Mouse (Mus musculus) thymus, postnatal 25 days (tissue): ENCODE measurements around the gene Brsk1.

Source experiments
- DNase-seq: peaks from one replicate; pipeline ENCODE4 v3.0.0; 2022

Gene Brsk1

GRCm38 (mm10) chr7:4740309-4740727, 49.9 kb downstream of the Brsk1 start:
- DNase-seq, result no peak

DNA sequence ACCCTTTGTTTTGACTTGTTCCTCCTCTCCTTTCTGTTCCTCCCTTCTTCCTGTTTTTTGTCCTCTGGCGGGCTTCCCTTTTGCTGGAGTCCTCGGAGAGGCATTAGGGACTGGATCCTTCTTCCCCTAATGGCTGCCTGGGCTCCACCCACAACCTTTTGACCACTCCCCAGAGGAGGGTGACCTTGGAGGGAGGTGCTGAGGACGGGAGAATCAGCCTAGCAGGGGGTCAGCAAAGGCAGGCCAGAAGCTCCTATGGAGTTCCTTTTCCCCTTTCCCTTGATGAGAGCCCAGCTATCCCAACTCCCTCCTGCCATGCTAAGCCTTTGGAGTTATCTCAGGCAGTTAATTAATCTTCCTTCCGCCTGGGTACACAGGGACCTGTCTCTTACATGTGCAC, 50.7 kb downstream of the Brsk1 start:
- DNase-seq, result no peak

- DNase-seq, result no peak
Observed at GRCm38 (mm10) chr7:4741672-4742481, 51.5 kb downstream of the Brsk1 start.

GRCm38 (mm10) chr7:4742482-4742819, 52.0 kb downstream of the Brsk1 start:
- DNase-seq, result no peak

DNA sequence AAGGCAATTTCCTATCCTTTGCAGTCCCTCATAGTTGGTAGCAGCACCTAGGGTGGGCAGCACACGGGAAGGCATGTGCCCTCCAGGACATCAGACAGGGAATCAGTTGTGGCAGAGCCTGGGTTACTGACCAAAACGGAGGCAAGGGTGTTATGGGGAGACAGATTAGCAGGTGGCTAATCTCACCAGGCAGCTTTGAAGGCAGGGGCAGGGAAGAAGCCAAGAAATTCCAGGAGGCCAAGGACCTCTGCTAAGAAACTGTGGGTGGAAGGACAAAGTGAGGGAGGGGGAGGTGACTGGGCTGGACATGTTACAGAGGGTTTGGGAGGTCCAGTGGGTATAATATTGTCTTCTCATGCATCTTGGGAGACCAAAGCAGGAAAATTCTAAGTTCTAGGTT, 53.0 kb downstream of the Brsk1 start:
- no peak for DNase-seq

DNA sequence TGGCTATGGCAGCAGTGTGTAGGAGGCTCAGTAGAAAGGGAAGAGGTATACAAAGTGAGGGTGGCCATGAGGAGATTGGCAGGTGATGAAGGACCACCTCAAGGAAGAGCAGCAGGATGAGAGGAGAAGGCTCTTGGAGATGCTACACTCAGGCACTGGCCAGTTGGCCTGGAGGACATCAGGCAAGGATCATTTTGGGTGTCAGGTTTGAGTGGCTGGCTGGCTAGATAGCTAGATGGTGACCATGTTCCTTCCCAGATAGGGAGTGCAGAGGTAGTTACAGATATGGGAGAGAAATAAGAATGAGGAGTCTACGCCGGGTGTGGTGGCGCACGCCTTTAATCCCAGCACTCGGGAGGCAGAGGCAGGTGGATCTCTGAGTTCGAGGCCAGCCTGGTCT, 54.5 kb downstream of the Brsk1 start:
- no peak for DNase-seq

- DNase-seq, result no peak
Observed at GRCm38 (mm10) chr7:4746326-4746980, 56.0 kb downstream of the Brsk1 start.

GRCm38 (mm10) chr7:4747156-4747899, 56.9 kb downstream of the Brsk1 start:
- no peak for DNase-seq

DNA sequence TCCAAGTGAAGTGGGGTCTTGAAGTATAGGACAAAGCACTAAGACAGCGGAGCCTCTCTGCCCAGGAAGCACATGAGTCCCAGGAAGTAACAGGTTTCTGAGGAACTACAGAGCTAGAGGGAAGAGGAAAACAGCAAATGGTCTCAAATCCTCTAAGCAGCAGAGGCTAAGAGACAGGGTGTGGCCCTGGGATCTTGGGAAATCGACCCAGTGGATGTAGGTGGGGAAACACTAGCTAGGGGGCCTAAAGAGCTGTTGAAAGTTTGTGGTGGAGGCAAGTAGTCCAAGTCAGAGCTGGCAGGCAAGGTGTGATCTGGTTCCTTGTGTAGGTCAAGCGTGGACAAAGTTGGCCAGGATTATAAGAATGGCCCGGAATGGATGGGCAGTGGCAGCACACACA, 57.9 kb downstream of the Brsk1 start:
- no peak for DNase-seq

DNA sequence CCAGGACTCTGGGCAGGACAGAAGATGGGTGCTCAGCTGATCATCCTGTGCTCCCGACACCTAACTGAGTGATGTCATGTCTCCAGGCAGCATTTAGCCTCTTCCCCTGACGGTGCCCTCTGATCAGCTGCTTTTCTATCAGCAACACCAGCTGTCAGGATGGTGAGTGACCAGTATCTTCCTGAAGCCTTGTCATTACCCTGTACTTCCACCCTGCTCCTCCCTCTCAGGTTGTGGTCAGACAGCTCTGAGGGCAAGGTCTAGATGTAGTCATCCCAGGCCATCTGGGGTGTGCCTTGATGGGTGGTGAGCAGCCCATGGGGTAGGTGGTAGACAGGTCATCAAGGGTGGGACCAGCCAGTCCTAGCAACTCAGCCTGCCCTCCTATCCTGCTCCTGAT, 58.8 kb downstream of the Brsk1 start:
- DNase-seq, result no peak

- peak; percentile 12 for DNase-seq
Observed at GRCm38 (mm10) chr7:4751971-4752820, 61.8 kb downstream of the Brsk1 start.

DNA sequence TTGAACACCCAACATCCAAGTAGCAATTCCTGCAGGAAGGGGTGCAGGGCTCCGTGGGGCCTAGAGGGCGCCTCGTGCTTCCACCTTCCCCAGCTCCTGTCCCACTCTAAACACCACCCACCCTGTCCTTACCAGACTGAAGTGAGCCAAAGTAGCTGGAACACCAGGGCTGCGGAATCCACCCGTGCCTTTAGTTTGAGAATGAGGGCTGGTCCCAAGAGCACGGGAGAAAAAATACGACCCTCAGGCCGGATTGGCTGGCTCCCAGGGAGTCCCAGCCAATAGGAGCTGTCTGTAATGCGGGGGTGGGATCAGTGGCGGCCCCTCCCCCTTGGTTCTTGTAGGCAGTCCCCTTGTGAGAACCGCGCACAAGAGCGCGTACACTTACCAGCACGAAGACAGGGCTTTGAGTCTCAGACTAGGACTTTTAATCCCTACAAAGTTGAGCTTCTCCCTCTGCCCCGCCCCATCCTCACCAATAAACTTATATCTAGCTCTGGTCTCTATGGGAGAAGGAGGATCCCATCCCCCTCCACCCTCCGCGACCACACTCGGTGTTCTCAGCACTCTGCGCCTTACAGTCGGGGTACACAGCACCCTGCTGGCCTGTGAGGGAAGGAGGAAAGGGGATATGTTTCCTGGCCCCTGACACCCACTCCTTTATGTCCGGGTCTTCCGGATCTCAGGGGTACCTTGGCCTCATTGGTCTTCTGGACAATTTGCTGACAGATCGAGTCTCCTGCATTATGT, 62.6 kb downstream of the Brsk1 start, which contains the start of gene Cox6b2:
Gene Cox6b2, minus strand, starts transcription at position 274 of the 750 bp plus-strand sequence.
- peak; percentile 88 for DNase-seq

DNA sequence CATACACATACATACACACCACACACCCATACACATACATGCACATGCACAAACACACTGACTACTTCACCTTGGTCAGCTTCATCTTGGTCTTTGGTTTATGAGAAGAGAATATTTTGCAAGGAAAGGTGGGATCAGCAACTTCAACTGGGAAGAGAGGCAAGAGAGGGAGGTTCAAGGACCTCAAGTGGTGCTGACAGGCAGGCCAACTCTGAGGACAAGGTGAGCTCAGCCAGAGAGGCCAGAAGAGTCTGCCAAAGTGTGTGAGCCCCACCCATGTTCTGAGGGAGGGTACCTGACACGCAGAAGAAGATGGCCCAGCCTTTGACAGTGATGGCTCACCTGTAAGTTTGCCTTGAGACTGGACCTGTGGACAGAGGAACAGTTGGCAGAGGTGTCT, 69.3 kb downstream of the Brsk1 start:
- no peak for DNase-seq

DNA sequence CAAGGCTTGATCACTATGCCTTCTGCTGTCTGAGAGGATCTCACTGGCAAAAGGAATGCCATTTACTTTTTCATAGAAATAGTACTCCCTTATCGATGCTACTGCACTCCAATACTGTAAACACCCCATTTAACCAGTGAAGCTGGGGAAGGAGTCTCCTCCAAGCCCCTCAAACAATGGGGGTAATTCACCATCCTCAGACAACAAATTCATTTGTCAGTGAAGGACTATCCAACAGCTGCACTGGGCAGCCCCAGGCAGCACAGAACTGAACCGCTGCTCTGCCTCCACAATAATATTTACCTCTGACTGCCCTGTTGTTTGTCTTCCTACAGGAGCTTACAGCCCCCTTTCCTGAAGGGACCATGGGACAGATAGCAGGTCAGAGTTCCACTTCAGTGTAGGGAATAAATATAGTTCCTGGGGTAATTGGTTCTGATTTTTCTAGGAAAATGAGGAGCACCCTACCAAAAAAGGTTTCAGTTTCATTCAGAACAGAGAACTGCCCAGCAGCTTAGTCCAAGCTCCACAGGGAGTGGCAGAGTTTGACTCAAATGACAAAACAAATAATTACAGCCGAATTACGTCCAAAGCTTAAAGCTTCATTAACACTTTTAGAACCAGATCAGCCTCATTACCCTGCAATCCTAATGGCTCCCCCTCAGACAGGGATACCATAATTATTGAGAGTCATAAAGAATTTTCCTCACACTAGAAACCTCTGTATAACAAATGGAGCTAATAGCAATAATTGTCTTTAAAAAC, 74.7 kb downstream of the Brsk1 start:
- no peak for DNase-seq
